Mouse (Mus musculus) G1E (cell line): ENCODE results near the gene Fam189b. TPM values are rescaled to one million over a fixed set of nuclear protein-coding genes. Genes with fewer than 3 reads are reported as not detected.

Experiments
- ATAC-seq: 2 replicates; pipeline ENCODE4 v1.8.0; 2016; ENCODE audit warnings: mild to moderate bottlenecking; ENCODE audit not compliant: insufficient number of reproducible peaks, poor library complexity, low FRiP score, severe bottlenecking; ENCODE audit errors: extremely low read depth
- DNase-seq: peaks from one replicate; pipeline ENCODE4 v3.0.0; 2012; ENCODE audit warnings: low spot score
- H3K27me3 ChIP-seq: 2 replicates; pipeline ENCODE4 v1.6.1; 2012; ENCODE audit warnings: mild to moderate bottlenecking, low read length, inconsistent platforms; ENCODE audit not compliant: insufficient read depth
- H3K36me3 ChIP-seq: replicated peaks from 2 replicates; pipeline ENCODE3; 2012; ENCODE audit warnings: mild to moderate bottlenecking, inconsistent platforms
- H3K4me1 ChIP-seq: 2 replicates; pipeline ENCODE4 v1.6.1; 2012; ENCODE audit warnings: low read depth, low read length, inconsistent platforms, mixed read lengths; ENCODE audit not compliant: insufficient read depth
- H3K4me3 ChIP-seq: 2 replicates; pipeline ENCODE4 v1.5.1; 2012; ENCODE audit warnings: low read depth, mild to moderate bottlenecking, inconsistent platforms, low read length, moderate library complexity, mixed read lengths
- H3K9me3 ChIP-seq: replicated peaks from 2 replicates; pipeline ENCODE4 v1.6.1; 2012; ENCODE audit warnings: inconsistent platforms
- CTCF ChIP-seq: IDR thresholded peaks from 2 replicates; pipeline ENCODE4 v1.5.1; 2012; ENCODE audit warnings: low read depth, low read length, inconsistent platforms, mixed read lengths
- GATA1 ChIP-seq: IDR thresholded peaks from 2 replicates; pipeline ENCODE4 v1.6.1; 2012; ENCODE audit warnings: borderline replicate concordance, low read length, inconsistent platforms, mixed read lengths
- GATA2 ChIP-seq: IDR thresholded peaks from 2 replicates; pipeline ENCODE4 v1.6.1; 2012; ENCODE audit warnings: low read depth, low read length, inconsistent platforms, borderline replicate concordance
- POLR2AphosphoS5 ChIP-seq: IDR thresholded peaks from 2 replicates; pipeline ENCODE4 v1.6.1; 2012; ENCODE audit warnings: low read depth, low read length, inconsistent platforms; ENCODE audit not compliant: insufficient replicate concordance
- TAL1 ChIP-seq: conservative IDR thresholded peaks from 2 replicates; pipeline ENCODE4 v1.6.1; 2012; ENCODE audit warnings: low read depth, low read length, inconsistent platforms, mixed read lengths
- polyA plus RNA-seq: library from polyadenylated mRNA; stranded (reverse); fragments of >175 nt; gene quantifications from 2 replicates; pipeline ENCODE4 v1.2.3, GENCODE M21; 2012
- total RNA-seq, 2 experiments: library from RNA; stranded (forward) in 1 of 2; stranded (reverse) in 1 of 2; fragments of 200-1000 nt in 1 of 2; fragments of >200 nt in 1 of 2; fragmentation: Nextera tagmentation in 1 of 2; gene quantifications; 2 replicates each; pipeline ENCODE4 v1.2.3; 2014 to 2017

Fam189b gene
- total and polyA plus RNA-seq, 3 experiments = 1.1 to 11.9 (median 3.5) TPM

- no peak for TF ChIP-seq TAL1
- H3K4me3 ChIP-seq = no peak overlapping the region
- no peaks in the 10 kb centered on the region for H3K27me3 ChIP-seq
- peaks cover 60% of the 10 kb centered on the region for H3K4me1 ChIP-seq
- ATAC-seq = no peak
- DNase-seq = no peak
- H3K36me3 ChIP-seq = peaks cover 90% of the 10 kb centered on the region
- H3K9me3 ChIP-seq = no peaks in the 10 kb centered on the region
Measured at GRCm38 (mm10) chr3:89208075-89208657, 25.2 kb downstream of the Fam189b start.

- no peak overlapping the region for H3K4me3 ChIP-seq
- DNase-seq (no peak), ATAC-seq (no peak)
- no peaks in the 10 kb centered on the region for H3K9me3 ChIP-seq
- H3K36me3 ChIP-seq = peaks cover 90% of the 10 kb centered on the region
- H3K27me3 ChIP-seq = no peaks in the 10 kb centered on the region
- TF ChIP-seq POLR2AphosphoS5 (no peak), GATA1 (no peak), CTCF (no peak), GATA2 (no peak), TAL1 (no peak)
- H3K4me1 ChIP-seq = peaks cover 56% of the 10 kb centered on the region
Measured at GRCm38 (mm10) chr3:89208736-89209135, 25.8 kb downstream of the Fam189b start.

GRCm38 (mm10) chr3:89209731-89210130 lies 26.8 kb downstream of the Fam189b start:
- H3K4me1 ChIP-seq = peaks cover 55% of the 10 kb centered on the region
- no peak for DNase-seq
- TF ChIP-seq GATA2 (no peak), CTCF (no peak), TAL1 (no peak), POLR2AphosphoS5 (no peak), GATA1 (no peak)
- no peak overlapping the region for H3K4me3 ChIP-seq
- H3K36me3 ChIP-seq = peaks cover 80% of the 10 kb centered on the region
- no peaks in the 10 kb centered on the region for H3K27me3 ChIP-seq
- no peak for ATAC-seq
- no peaks in the 10 kb centered on the region for H3K9me3 ChIP-seq

GRCm38 (mm10) chr3:89210162-89210561 lies 27.2 kb downstream of the Fam189b start:
- Histone ChIP-seq H3K27me3 (no peaks in the 10 kb centered on the region), H3K4me3 (no peak overlapping the region), H3K36me3 (peaks cover 76% of the 10 kb centered on the region), H3K4me1 (peaks cover 59% of the 10 kb centered on the region), H3K9me3 (no peaks in the 10 kb centered on the region)
- DNase-seq = no peak
- TF ChIP-seq GATA2 (no peak), TAL1 (no peak), GATA1 (no peak), POLR2AphosphoS5 (no peak), CTCF (no peak)
- ATAC-seq = no peak

GRCm38 (mm10) chr3:89210731-89211130 lies 27.8 kb downstream of the Fam189b start:
- DNase-seq (no peak), ATAC-seq (no peak)
- Histone ChIP-seq H3K36me3 (peaks cover 70% of the 10 kb centered on the region), H3K4me1 (peaks cover 61% of the 10 kb centered on the region), H3K9me3 (no peaks in the 10 kb centered on the region), H3K4me3 (no peak overlapping the region), H3K27me3 (no peaks in the 10 kb centered on the region)
- no peak for TF ChIP-seq GATA2

- H3K4me3 ChIP-seq = peak overlapping the region; percentile 86
- no peaks in the 10 kb centered on the region for H3K9me3 ChIP-seq
- peaks cover 13% of the 10 kb centered on the region for H3K27me3 ChIP-seq
- H3K4me1 ChIP-seq = peaks cover 56% of the 10 kb centered on the region
- peaks cover 38% of the 10 kb centered on the region for H3K36me3 ChIP-seq
- peak; percentile 96 for DNase-seq
- TF ChIP-seq GATA2 = no peak
- peak; percentile 69 for ATAC-seq
Measured at GRCm38 (mm10) chr3:89213803-89214530, 31.0 kb downstream of the Fam189b start.
